Mouse (Mus musculus) urinary bladder, adult 18-20 months (tissue): ENCODE measurements at regions not wholly inside any gene's neighbourhood (a gene's known extent, or its start where the extent isn't known, plus 50 kb on each side); places are given as distances from the start of the nearest gene placed in this dataset.

Source experiments
- DNase-seq, 2 experiments: peaks; one replicate each; pipeline ENCODE4 v3.0.0; 2022; ENCODE audit warnings: low spot score in 2 of 2, mixed read lengths in 2 of 2

GRCm38 (mm10) chr8:26443041-26443440, 323.7 kb downstream of the Gm45692 start:
- DNase-seq: peak; percentile 64 to 68

- DNase-seq: no peak
These were observed 324.4 kb downstream of the Gm45692 start for GRCm38 (mm10) chr8:26443735-26444134.

GRCm38 (mm10) chr8:26445991-26446390, 326.7 kb downstream of the Gm45692 start:
- DNase-seq: no peak

GRCm38 (mm10) chr8:26447886-26448640, 328.7 kb downstream of the Gm45692 start:
- DNase-seq: no peak

- no peak for DNase-seq
These were observed 330.0 kb downstream of the Gm45692 start for GRCm38 (mm10) chr8:26449291-26449690.

- no peak for DNase-seq
These were observed 331.2 kb downstream of the Gm45692 start for GRCm38 (mm10) chr8:26450543-26450942.

- DNase-seq: no peak
These were observed 333.7 kb downstream of the Gm45692 start for GRCm38 (mm10) chr8:26452976-26453573.

- no peak for DNase-seq
These were observed 346.0 kb downstream of the Gm45692 start for GRCm38 (mm10) chr8:26465346-26465745.

- DNase-seq: no peak
These were observed 349.1 kb downstream of the Gm45692 start for GRCm38 (mm10) chr8:26468441-26468840.

- DNase-seq: no peak
These were observed 350.4 kb downstream of the Gm45692 start for GRCm38 (mm10) chr8:26469705-26470104.

GRCm38 (mm10) chr8:26471811-26472550, 352.6 kb downstream of the Gm45692 start:
- DNase-seq: no peak

GRCm38 (mm10) chr8:26484749-26485148, 365.4 kb downstream of the Gm45692 start:
- DNase-seq: no peak

- no peak for DNase-seq
These were observed 368.5 kb downstream of the Gm45692 start for GRCm38 (mm10) chr8:26487866-26488265.

- no peak for DNase-seq
These were observed 369.3 kb downstream of the Gm45692 start for GRCm38 (mm10) chr8:26488590-26488989.

- no peak for DNase-seq
These were observed 382.0 kb downstream of the Gm45692 start for GRCm38 (mm10) chr8:26501196-26501813.

- no peak for DNase-seq
These were observed 382.7 kb downstream of the Gm45692 start for GRCm38 (mm10) chr8:26501814-26502572.

- DNase-seq: no peak
These were observed 383.4 kb downstream of the Gm45692 start for GRCm38 (mm10) chr8:26502772-26503171.

- DNase-seq: no peak
These were observed 384.6 kb downstream of the Gm45692 start for GRCm38 (mm10) chr8:26503918-26504317.

- DNase-seq: no peak
These were observed 385.1 kb downstream of the Gm45692 start for GRCm38 (mm10) chr8:26504319-26505035.

- no peak for DNase-seq
These were observed 388.3 kb downstream of the Gm45692 start for GRCm38 (mm10) chr8:26507611-26508070.

GRCm38 (mm10) chr8:26509254-26509653, 389.9 kb downstream of the Gm45692 start:
- no peak for DNase-seq
